Mouse (Mus musculus) kidney, postnatal 10 days (tissue): ENCODE measurements around the gene 2900026A02Rik.

ENCODE experiments used
- DNase-seq: peaks from one replicate; pipeline ENCODE4 v3.0.0; 2021; ENCODE audit warnings: mixed read lengths

The 2900026A02Rik gene

DNA sequence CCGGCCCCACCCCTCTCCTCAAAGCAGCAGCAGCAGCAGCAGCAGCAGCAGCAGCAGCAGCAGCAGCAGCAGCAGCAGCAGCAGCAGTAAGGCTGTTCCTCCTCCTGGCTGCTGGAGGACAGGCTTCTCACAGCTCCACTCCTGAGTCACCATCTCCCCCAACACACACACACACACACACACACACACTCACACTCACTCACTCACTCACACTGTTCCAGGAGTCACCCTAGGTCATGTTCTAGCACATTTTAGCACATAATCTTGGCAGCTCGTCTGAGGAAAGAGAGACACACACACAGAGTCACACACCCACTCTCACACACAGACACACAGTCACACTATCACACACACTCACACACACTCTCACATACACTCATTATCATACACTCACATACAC is 74.4 kb downstream of the 2900026A02Rik start:
- no peak for DNase-seq

DNA sequence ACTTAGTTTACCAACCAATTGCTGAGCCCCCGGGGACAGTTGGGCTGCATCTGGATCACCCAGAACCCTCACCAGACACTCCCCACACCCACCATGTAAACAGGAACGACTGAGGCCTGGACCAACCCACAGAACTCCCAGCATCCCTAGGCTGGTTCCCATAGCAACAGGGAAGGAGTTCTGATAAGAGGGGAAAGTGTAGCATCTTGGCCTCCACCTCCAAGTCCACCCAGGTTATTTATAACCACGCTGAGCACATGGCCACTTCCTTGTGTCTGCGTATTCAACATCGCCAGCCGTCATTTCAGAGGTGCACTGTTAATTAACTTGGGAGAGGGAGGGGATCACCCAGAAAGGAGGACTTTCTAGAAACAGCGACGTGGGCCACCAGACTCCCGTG is 75.9 kb downstream of the 2900026A02Rik start:
- DNase-seq = no peak

DNA sequence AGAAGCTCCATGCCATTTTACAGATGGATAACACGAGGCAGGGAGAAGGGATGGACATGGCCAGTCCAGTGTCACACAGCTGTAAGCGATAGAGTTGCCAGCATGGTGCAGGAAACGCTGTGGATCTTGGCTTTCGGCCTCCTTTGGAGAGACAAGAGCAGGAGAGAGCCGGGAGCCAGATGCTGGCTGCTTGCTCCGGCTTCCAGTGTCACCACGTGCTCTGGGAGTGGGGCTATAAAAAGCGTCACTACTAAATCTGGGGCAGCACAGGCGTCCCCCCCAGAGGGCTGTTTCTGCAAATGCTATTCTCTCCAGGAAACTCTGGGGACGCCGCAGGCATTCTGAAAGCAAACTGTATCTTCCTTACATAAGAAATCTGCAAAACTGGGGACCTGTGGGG is 78.5 kb downstream of the 2900026A02Rik start:
- DNase-seq = peak; percentile 78

DNA sequence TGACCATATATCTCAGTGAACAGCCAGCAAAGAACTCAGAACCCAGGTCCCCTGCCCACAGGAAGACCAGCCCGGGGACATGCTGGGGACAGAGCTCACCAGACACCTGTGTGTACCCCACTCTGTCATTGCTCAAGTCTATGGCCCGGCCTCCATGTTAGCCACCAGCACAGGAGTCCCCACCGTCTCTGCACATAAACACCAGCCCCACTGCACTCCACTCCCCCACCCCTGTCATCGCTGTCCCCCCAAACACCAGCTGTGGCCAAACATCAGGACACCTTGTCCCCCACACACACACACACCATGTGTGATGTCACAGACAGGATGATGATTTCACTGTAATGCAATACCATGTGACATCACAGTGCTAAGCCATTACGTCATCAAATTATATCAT is 79.0 kb downstream of the 2900026A02Rik start:
- no peak for DNase-seq

DNA sequence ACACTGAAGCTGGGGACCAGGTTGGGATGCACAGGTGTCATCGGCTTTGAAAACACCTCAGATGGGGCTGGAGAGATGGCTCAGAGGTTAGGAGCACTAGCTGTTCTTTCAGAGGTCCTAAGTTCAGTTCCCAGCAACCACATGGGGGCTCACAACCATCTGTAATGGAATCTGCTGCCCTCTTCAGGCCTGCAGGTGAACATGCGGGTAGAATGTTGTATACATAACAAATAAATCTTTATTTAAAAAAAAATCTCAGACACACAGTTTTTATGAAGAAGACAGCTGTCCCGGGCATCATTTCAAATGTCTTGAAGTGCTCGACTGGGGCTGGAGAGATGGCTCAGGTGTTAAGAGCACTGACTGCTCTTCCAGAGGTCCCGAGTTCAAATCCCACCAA is 80.2 kb downstream of the 2900026A02Rik start:
- no peak for DNase-seq

DNA sequence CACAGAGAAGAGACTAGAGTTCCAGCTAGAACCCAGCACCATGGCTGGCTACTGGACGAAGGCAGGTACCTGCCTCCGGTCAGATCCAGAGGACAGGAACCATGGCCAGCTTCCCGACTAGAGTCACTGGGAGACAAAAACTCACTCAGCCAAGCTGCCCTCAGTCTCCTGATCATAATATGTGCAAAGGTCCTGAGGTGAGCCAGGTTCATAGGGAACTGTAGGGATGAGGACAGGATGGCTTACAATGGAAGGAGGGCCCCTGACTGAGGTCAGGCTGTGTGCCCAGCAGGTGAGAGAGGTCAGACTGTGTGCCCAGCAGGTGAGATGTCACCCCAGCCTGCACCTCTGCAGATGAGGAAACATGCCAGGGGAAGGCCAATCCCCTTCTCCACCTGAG is 81.0 kb downstream of the 2900026A02Rik start:
- DNase-seq = no peak

DNA sequence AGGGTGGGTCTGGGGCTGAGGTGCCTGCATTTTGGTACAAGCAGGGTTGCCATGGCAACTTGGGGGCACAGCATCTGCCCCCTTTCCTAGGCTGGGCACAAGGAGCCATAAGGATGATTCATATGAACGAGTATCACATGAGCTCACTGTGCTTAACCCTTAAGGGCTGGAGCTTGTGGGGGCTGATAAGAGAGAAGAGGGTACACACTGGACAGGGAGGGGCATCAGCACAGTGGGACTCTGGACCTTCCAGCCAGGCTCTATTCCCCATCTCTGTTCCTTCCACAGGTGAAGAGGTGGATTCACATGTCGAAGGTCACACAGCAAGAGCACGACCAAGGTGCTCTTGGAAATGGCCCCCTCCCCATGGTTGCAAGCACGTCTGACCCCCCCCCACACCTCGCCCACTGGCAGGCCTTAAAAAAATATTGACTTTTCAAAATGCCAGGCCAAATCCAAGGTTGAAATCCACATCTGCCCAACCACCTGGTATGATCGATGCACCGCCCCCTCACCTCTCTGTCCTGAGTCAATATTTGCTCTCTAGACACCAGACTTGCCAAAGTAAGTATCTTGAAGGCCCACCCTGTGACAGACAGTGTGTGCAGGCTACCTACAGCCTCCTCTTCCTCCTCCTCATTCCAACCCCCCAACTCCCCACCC is 81.8 kb downstream of the 2900026A02Rik start:
- DNase-seq = no peak

DNA sequence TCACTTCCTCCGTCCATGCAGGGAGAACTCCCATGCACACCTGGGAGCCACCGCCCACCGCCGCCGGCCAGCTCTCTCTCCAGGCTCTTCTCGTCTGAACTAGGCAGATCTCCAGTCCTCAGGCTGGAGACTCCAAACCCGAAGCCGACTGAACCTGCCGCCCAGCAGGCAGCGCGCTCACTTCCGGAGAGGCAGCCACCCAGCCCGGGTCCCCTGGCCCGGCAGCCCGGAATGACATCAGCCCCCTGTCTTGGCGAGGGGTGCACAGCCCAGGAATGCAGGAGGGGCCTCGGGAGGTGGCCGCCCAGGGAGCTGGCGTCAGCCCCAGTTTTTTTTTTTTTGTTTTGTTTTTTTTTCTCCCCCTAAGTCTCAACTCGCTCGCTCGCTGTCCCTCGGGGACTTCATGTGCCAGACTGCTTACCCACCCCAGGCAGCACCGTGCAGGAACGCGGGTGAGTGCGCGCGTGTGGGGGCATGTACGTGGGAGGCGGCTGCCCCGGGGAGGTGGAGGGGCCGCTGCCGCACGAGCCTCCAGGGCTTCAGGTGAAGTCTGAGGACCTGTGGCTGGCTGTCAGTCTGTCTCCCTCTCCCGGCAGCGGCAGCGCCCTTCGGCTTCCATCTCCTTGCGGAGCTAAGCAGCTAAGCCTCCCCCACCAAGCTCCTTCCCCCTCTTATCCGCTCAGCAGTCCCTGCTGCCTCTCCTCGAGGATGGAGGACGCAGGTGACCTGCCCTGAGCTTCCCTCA is 82.5 kb downstream of the 2900026A02Rik start:
- peak; percentile 80 for DNase-seq

DNA sequence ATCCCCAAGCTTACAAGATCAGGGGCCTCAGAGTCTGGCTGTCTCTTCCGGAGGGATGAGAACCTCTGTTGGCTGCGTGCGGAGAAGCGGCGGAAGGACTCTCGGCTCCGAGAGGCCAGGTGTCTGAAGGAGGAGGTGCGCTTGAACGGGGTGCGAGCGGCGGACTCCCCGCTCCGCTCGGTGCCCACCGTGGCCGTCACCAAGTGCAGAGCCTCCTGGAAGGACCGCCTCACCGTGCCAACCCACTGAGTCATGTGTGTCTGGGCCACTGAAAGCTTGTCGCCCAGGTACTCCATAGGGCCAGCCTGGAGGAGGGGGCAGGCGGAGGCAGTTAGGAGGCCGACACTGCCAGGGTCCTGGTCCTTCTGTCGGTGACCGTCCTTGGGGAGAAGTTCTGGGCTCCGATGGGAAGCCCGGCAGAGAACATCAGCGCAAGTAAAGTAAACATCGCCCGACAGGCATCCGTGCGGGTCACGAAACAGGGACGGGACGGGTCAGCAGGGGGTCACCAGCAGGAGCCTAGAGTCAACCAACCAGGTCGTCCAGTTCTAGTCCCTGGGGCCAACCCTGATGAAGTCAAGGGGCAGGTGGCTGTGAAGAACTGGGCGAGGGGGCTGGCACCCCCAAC is 83.2 kb downstream of the 2900026A02Rik start:
- no peak for DNase-seq

DNA sequence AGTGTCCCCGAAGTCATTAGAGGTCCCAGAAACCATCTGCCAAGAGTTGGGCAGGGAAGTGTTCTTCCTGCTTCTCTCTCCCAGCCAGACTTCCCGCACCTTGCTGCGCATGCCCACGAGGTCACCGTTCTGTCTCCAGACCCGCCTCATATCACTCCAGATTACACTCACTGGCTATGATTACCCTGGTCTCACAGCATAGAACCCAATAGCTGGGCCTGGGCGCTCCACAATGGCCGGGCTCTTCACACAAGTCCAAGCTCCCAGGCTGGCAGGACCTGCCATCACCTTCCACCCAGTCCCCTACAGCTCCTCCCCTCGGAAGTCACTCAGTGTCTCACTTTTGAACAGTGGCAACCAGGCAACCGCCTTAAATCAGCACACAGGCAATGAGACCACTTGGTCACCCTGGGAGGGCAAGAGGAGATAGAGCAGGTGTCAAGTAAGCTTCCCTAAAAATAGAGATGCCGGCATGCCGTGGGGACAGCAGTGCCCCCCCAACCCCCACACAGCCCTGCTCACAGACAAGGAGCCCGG is 84.0 kb downstream of the 2900026A02Rik start:
- DNase-seq = no peak

DNA sequence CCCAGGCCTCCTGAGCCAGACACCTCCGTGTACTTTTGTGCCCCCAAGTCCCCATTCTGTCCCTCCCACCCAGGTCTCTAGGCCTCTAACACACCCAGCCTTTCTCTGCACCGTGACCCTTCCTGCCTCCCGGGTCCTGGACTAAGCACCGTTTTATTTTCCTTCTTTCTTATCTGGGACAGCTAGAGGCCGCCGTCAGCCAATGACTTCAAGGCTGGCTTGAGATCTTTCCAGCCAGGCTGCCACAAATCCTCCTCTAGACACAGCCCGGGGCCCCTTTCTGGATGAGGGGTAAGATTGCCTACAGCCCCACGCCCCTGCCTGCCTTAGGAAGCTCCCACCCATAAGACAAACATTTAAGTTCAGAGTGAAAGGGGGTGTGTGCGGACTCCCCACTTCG is 85.5 kb downstream of the 2900026A02Rik start:
- DNase-seq = no peak

DNA sequence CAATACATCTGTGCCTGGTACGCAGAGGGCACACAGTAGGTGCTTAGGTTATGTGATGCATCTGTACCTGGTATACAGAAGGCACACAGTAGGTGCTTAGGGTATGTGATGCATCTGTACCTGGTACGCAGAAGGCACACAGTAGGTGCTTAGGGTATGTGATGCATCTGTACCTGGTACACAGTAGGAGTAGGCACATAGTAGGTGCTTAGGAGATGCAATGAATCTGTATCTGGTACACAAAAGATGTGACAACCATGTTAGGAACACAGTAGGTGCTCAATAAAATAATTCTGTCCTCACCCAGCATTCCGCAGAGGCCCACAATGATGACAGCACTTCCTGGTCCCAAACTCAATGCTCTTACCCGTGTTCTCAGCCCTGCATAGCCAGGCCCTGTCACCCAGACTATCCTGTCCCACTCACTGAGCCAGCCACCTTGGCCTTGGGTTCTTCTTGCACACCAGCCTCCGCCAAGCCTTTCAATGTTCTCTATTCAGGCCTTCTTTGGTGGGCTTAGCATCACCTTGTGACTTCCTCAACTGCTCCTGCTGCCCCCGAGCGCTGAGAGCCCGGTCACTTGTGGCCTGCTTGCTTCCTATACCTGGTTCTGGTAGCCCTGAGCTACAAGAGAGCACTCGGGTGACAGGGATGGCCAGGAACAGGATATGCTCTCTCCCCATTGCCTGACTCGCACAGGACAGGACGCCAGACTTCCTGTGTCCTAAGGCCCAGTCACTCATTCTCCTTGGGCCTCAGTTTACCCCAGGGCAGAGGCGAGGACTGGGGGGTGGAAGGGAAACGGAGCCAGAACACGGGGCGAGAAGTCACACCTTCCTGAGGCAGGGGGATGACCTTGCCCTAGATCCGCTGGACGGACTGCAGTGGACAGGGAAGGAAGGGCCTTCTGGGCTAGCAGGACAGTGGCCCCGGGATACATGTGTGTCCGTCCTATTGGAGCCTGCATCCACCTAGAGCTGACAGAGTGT is 87.0 kb downstream of the 2900026A02Rik start:
- no peak for DNase-seq

DNA sequence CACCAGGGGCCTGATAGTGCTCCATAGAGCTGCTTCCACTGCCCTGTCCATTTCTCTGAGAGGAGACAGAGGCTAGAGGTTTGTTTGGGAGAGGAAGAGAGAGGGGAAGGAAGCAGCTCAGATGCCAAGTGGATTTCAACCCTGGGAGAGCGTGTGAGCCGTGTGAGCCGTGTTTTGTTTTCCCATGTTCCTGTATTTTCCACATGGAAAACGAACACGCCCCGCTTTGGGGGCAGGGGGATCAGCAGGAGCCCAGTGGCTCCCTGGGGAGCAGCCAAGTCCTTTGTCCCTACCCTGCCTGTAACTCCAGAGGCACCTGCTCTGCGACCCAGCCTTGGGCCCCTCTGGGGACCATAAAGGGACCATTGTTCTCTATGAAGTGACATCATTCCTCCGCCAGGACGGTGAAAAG is 88.0 kb downstream of the 2900026A02Rik start:
- peak; percentile 75 for DNase-seq

DNA sequence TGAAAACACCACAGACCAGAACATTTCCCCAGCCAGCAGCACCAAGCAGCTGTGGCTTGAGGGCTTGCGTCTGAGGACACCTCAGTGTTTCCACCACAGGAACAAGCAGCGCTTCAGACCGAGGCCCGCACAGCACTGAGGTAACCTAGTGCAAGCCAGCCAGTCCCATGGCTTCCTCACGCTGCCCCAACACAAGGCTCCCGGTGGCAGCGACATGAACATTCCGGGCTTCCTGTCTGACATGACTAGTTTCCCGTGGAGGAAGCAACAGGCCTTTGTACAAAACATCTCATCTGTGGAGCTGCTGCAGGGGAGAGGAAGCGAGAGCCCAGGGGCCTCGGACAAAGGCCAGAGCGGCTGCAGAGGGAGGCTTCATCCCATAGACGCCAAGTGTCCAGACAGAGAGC is 88.4 kb downstream of the 2900026A02Rik start:
- peak; percentile 67 for DNase-seq

DNA sequence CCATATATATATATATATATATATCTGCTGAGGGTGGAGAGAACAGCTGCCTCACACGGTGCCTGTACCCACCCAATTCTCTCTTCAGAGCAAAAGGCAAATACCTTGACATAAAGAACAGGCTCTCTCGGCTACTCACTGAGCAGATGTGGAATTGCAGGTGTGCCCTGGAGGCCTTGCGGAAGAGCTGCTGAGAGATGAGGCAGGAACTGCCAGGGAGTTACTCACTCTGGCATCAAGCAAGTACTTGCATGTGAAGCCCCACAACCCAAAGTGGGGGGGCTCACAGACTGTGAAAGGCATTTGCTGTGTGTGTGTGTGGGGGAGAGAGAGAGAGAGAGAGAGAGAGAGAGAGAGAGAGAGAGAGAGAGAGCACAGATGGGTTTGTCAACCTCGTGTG is 92.6 kb downstream of the 2900026A02Rik start:
- DNase-seq = no peak

DNA sequence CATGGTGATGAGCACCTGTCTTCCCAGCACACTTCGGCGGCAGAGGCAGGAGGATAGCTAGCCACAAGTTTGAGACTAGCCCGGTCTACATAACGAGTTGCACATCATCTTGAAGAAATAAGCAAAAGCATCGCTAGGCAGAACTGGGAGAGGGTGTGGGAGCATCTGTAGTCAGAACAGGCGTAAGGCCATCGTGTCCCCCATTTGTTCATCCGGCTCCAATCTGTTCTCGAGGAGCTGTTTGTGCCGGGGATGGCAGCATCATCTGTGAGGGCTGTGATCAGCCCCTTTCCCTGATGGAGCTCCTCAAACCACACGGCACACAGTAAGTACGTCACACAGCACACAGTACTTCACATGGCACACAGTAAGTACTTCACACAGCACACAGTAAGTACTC is 94.6 kb downstream of the 2900026A02Rik start:
- no peak for DNase-seq

DNA sequence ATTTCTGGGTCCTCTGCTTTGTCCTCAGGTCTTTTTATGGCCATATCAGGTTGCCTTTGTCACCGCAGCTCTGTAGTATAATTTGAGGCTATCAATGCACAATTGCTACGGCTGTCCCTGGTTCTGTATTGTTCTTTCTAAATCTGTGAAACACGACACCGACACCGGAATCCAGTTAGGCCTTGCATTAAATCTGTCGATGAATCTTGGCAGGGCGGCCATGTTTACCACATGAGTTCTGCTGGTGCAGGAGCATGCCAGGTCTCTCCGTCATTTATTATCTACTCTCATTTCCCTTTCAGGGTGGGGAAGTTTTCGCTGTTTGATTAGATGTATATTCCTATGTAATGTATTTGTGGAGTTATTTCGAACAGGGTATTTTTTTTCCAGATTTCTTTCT is 97.3 kb downstream of the 2900026A02Rik start:
- DNase-seq = no peak

DNA sequence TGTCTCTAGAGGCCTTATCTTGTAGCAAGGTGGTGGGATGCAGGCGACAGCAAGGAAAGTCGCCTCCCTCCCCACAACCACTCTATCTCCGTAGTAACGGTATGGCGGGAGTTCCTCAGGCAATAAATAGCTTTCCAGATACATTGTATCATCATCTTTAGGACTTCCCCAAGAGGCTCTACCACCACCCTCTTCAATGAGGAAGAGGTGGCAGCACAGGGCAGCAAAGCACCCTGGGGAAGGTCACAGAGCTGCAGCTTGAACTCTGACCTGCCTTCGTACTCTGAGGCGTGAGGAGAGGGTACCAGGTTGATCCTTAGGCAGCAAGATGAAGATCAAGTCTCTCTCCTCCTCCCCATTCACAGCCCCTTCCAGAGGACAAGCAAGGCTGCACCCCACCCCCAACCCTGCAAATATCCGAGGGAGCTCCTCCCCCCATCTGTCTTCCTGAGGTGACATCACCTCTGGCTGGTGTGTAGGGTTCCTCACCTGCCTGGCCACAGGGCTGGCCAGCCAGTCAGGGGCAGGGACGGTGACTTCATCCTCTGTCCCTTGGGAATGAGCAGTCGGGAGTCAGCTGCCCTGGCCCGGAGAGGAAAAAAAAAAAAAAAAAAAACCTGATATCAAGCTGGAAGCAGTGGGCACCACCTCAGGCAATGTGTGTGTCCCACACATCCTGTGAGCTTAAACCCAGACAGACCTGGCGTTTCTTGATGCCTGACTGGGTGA is 98.5 kb downstream of the 2900026A02Rik start:
- no peak for DNase-seq

DNA sequence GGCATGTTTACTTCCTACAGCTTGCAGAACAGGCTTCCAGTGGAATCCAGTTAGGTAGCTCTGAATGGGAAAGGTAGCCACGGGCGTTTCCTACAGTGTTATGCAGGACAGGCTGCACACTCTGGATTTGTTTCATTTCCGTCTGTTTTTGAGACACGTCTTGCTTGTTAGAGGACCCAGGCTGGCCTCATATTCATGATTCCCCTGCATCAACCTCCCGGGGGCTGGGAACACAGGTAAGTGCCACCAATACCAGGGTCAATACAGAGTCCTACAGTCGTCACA is 99.5 kb downstream of the 2900026A02Rik start:
- no peak for DNase-seq

DNA sequence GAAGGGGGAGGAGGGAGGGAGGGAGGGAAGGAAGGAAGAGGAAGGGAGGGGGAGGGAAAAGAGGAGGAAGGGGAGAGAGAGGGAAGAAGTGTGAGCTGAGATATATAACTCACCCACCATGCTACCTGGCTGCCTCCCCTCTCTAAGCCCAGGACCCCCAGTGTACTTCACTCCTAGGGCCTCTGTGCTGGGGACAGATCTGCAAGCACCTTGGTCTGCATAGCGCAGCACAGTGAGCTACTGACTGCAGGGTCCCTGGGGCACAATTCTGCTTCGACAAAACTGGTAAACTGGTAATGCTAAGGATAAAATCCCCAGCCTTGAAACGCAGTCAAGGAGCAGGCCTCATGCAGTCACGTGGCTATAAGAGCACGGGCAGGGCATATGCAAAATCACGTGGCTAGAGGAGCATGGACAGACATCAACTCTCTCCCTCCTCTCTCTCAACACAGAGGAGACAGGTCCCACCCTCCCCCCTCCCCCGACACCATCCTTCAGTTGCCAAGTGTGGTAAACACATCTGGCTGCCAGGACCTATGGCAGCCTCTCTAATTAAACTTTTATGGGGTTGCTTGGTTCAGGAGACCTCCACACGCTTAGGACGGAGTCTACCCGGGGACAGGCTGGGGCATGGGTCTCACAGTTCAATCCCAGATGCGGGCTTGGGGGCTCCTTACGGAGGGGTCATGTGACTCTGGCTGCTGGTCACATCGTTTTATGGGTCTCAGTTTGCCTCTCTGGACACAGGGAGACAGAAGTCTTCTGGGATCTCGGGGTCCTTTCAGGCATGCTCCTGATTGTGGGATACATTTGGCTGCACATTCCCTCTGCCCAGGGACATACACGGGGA is 100.1 kb downstream of the 2900026A02Rik start:
- DNase-seq = no peak

DNA sequence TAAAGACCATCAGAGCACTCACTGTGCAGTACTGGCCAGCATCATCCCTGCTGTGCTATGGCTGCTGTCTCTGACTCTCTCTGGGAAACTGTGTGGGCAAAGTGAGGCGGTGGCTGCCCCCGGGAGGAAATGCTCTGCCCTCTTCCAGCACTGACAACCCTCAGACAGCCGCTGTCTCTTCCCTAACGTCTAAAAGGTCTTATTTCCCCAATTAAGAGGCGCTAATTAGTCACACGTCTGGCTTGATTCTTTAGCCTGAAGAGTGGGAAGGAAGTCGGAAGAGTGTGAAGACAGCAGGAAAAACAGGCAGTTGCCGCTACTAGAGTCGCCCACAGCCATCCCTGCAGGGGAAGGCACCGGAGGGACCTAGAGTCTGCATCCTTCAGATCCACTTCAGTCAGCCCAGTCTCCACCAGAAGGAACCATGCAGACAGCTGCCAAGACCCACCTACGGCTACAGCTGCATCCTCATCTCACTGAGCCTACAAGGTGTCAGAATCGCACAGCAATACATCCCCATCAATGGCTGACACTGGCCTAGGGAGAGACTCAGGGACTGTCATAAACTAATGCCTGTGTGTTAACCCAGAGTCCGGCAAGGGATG is 101.1 kb downstream of the 2900026A02Rik start:
- DNase-seq = no peak
